Mouse (Mus musculus): ENCODE measurements around the gene Gm20388. TPM values are rescaled to one million over a fixed set of nuclear protein-coding genes. Genes with fewer than 3 reads are reported as not detected.

The Gm20388 gene
- polyA plus RNA-seq, 1 experiment from 2014 or later, result 7.4 TPM

- no peak; the same call in 1 of the 2 replicates for ATAC-seq (replicated peaks; ENCODE audit: low FRiP score)
- H3K4me2 ChIP-seq, result no peak overlapping the region
- H3K27me3 ChIP-seq, result no peaks in the 10 kb centered on the region
- no peak overlapping the region for H3K9ac ChIP-seq
- H3K36me3 ChIP-seq, result no peaks in the 10 kb centered on the region
- peaks cover 66% of the 10 kb centered on the region for H3K4me1 ChIP-seq
- H3K27ac ChIP-seq, result peak overlapping the region; percentile 34; the same call in 1 of the 2 replicates
- WGBS, result 19% methylated on average over 6 of the region's 6 CpGs
- no peak overlapping the region for H3K4me3 ChIP-seq (replicated peaks)
- no peaks in the 10 kb centered on the region for H3K9me3 ChIP-seq (replicated peaks)
Observed at GRCm38 (mm10) chr8:124284333-124284711, 4373.7 kb downstream of the Gm20388 start.

DNA sequence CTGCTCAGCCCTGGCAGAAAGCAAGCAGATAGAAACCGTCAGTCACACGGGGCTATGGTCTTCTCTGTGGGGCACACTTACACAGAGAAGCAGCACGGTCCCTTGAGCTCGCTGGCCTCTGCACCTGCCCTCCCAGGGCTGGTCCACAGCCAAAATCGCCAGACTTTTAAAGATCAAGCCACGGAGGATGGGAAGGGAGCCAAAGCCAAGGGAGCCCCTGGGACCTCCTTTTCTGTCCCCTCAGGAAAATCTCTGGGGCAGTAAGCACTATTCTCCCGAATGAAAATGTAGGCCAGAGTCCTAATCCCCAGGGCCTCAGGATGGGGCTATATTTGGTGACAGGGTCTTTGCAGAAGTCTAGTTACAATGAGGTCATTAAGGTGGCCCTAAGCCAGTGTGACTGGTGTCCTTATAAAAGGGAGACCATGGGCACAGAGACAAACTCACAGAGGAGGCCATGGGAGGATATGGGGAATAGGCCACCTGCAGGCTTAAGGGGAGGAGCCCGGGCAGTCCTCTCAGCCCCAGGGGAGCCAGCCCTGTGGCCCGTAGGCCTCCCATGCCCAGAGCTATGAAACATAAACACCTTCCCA, 4374.4 kb downstream of the Gm20388 start:
- H3K9ac ChIP-seq, result no peak overlapping the region
- ATAC-seq (replicated peaks; ENCODE audit: low FRiP score), result no peak
- H3K9me3 ChIP-seq (replicated peaks), result no peaks in the 10 kb centered on the region
- no peak overlapping the region for H3K4me2 ChIP-seq
- no peaks in the 10 kb centered on the region for H3K36me3 ChIP-seq
- 41% methylated on average over 9 of the region's 9 CpGs for WGBS
- H3K27ac ChIP-seq, result peak overlapping the region; percentile 34
- H3K4me1 ChIP-seq, result peaks cover 63% of the 10 kb centered on the region
- H3K27me3 ChIP-seq, result no peaks in the 10 kb centered on the region
- no peak overlapping the region for H3K4me3 ChIP-seq (replicated peaks)

GRCm38 (mm10) chr8:124286461-124287124, 4376.0 kb downstream of the Gm20388 start:
- Histone ChIP-seq H3K9me3 (replicated peaks) (no peaks in the 10 kb centered on the region), H3K4me2 (no peak overlapping the region), H3K27me3 (no peaks in the 10 kb centered on the region), H3K9ac (no peak overlapping the region), H3K4me1 (peaks cover 57% of the 10 kb centered on the region), H3K27ac (peak overlapping the region; percentile 45), H3K4me3 (replicated peaks) (no peak overlapping the region), H3K36me3 (no peaks in the 10 kb centered on the region)
- no peak for ATAC-seq (replicated peaks; ENCODE audit: low FRiP score)
- WGBS, result 57% methylated on average over 4 of the region's 4 CpGs

GRCm38 (mm10) chr8:124288215-124288864, 4377.7 kb downstream of the Gm20388 start:
- H3K27ac ChIP-seq, result no peak overlapping the region
- H3K9ac ChIP-seq, result no peak overlapping the region
- H3K4me1 ChIP-seq, result peaks cover 40% of the 10 kb centered on the region
- H3K36me3 ChIP-seq, result no peaks in the 10 kb centered on the region
- no peak for ATAC-seq (replicated peaks; ENCODE audit: low FRiP score)
- WGBS, result 78% methylated on average over 4 of the region's 4 CpGs
- H3K27me3 ChIP-seq, result no peaks in the 10 kb centered on the region
- H3K9me3 ChIP-seq (replicated peaks), result no peaks in the 10 kb centered on the region
- H3K4me2 ChIP-seq, result no peak overlapping the region
- no peak overlapping the region for H3K4me3 ChIP-seq (replicated peaks)

DNA sequence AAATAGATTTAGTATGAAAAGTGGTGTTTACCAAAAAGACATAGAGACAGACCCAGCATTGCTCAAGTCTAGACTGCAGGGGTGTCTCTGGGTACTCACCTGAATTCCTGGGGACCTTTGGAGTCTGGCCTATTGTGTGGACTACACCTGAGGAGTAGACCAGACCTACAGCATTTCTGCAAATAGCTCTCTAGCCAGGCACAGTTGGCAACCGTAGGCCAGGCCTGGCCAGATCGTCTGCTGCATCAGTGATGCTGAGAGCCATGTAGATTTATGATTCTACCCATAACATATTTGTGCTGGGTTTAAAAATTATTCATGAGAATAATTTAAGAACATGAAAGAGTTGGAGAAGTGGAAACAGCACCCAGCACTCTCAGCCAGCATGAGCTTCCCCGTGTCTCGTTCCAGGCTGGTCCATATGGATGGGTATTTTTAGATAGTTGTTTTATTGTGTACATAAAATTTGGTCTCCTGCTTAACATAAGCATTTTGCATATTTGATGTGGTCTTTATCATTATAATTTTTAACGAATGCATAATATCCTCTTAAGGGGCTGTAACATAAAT, 4378.9 kb downstream of the Gm20388 start:
- Histone ChIP-seq H3K9ac (no peak overlapping the region), H3K4me1 (peaks cover 34% of the 10 kb centered on the region), H3K4me3 (replicated peaks) (no peak overlapping the region), H3K36me3 (no peaks in the 10 kb centered on the region), H3K27ac (no peak overlapping the region), H3K27me3 (no peaks in the 10 kb centered on the region), H3K9me3 (replicated peaks) (no peaks in the 10 kb centered on the region), H3K4me2 (no peak overlapping the region)
- ATAC-seq (replicated peaks; ENCODE audit: low FRiP score), result no peak
- WGBS, result 89% methylated on average over 5 of the region's 5 CpGs

GRCm38 (mm10) chr8:124290911-124291691, 4380.5 kb downstream of the Gm20388 start:
- 90% methylated on average over 9 of the region's 9 CpGs for WGBS
- Histone ChIP-seq H3K9ac (no peak overlapping the region; the same call in 1 of the 2 replicates), H3K4me2 (no peak overlapping the region), H3K4me3 (replicated peaks) (no peak overlapping the region), H3K4me1 (peaks cover 27% of the 10 kb centered on the region), H3K27me3 (no peaks in the 10 kb centered on the region), H3K36me3 (no peaks in the 10 kb centered on the region), H3K27ac (no peak overlapping the region), H3K9me3 (replicated peaks) (no peaks in the 10 kb centered on the region)
- no peak for ATAC-seq (replicated peaks; ENCODE audit: low FRiP score)

DNA sequence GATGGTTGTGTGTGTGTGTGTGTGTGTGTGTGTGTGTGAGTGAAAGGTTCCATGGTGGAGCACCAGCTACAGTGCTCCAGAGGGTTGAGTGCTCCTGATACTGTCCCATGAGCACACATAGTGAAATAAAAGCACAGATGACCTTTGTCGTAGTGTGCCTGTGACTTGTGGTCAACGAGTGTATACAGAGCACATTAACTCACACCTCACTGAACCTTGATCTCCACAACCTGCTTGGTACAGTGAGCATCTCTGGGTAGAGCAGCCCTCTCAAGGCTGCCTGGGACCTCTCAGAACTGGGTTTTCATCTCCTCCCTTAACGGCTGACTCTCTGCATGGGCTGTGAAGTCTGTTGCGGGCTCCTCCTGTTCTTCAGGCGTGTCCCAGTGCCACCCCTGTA, 4381.1 kb downstream of the Gm20388 start:
- 0 out of 2 replicates have a peak, but pooled peaks have one; percentile 52 for ATAC-seq (replicated peaks; ENCODE audit: low FRiP score)
- Histone ChIP-seq H3K36me3 (no peaks in the 10 kb centered on the region; the same call in 1 of the 2 replicates), H3K27me3 (no peaks in the 10 kb centered on the region), H3K27ac (no peak overlapping the region), H3K4me2 (no peak overlapping the region), H3K9ac (no peak overlapping the region), H3K4me3 (replicated peaks) (no peak overlapping the region), H3K9me3 (replicated peaks) (no peaks in the 10 kb centered on the region), H3K4me1 (peaks cover 21% of the 10 kb centered on the region)
- 83% methylated on average over 5 of the region's 5 CpGs for WGBS

DNA sequence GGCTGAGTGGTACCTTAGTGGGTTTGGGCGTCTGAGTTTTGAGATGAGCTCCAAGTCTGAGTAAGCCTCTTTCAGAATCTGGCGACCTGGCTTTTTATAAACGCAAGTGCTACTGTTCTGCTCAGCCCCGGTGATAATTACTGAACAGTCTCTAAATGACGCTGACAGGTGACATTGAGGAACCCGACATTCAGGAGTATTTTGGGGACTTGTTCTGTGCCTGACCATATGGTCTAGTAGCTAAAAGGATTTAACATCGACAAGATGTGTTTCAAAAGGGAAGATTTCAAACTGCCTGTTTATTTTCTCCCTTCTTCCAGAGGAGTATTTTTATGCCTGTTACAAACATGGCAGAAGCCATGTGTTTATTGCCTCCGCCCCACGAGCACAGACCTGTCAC, 4382.3 kb downstream of the Gm20388 start:
- Histone ChIP-seq H3K27ac (no peak overlapping the region), H3K36me3 (no peaks in the 10 kb centered on the region; the same call in 1 of the 2 replicates), H3K9ac (no peak overlapping the region), H3K9me3 (replicated peaks) (no peaks in the 10 kb centered on the region), H3K27me3 (no peaks in the 10 kb centered on the region), H3K4me3 (replicated peaks) (no peak overlapping the region), H3K4me1 (peaks cover 15% of the 10 kb centered on the region), H3K4me2 (no peak overlapping the region)
- 82% methylated on average over 9 of the region's 9 CpGs for WGBS
- ATAC-seq (replicated peaks; ENCODE audit: low FRiP score), result no peak

- WGBS, result 47% methylated on average over 6 of the region's 6 CpGs
- no peak overlapping the region for H3K4me2 ChIP-seq
- H3K4me3 ChIP-seq (replicated peaks), result no peak overlapping the region
- H3K9ac ChIP-seq, result no peak overlapping the region
- peak overlapping the region; percentile 32; the same call in 1 of the 2 replicates for H3K27ac ChIP-seq
- ATAC-seq (replicated peaks; ENCODE audit: low FRiP score), result no peak
- peaks cover 15% of the 10 kb centered on the region for H3K4me1 ChIP-seq
- no peaks in the 10 kb centered on the region; the same call in 1 of the 2 replicates for H3K36me3 ChIP-seq
- no peaks in the 10 kb centered on the region for H3K27me3 ChIP-seq
- no peaks in the 10 kb centered on the region for H3K9me3 ChIP-seq (replicated peaks)
Observed at GRCm38 (mm10) chr8:124294425-124294824, 4383.8 kb downstream of the Gm20388 start.

DNA sequence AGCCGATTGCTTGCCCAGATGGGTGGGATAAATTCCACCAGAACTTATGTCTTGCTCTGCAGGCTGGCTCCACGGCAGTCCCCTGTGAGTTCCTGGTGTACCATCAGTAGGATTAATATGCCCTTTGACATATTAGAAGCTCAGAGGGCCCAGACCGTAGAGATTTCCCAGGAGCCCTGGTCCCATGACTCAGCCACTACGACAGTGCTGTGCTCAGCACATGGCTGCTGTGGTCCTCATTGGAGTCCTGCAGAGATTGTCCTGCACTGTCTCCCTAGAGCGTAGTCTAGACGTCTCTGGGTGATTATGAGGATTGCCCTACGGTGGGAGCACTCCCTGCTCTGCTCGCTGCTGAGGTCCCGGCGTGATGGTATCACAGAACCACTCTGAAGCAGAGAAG, 4384.3 kb downstream of the Gm20388 start:
- H3K9ac ChIP-seq, result no peak overlapping the region
- H3K4me1 ChIP-seq, result peaks cover 15% of the 10 kb centered on the region
- no peak for ATAC-seq (replicated peaks; ENCODE audit: low FRiP score)
- H3K9me3 ChIP-seq (replicated peaks), result no peaks in the 10 kb centered on the region
- 46% methylated on average over 10 of the region's 10 CpGs for WGBS
- H3K4me3 ChIP-seq (replicated peaks), result no peak overlapping the region
- peak overlapping the region; percentile 32; the same call in 1 of the 2 replicates for H3K27ac ChIP-seq
- no peaks in the 10 kb centered on the region for H3K27me3 ChIP-seq
- no peak overlapping the region for H3K4me2 ChIP-seq
- no peaks in the 10 kb centered on the region; the same call in 1 of the 2 replicates for H3K36me3 ChIP-seq

GRCm38 (mm10) chr8:124295357-124295756, 4384.7 kb downstream of the Gm20388 start:
- H3K27me3 ChIP-seq, result no peaks in the 10 kb centered on the region
- no peak overlapping the region for H3K27ac ChIP-seq
- H3K9ac ChIP-seq, result no peak overlapping the region
- 57% methylated on average over 6 of the region's 6 CpGs for WGBS
- no peaks in the 10 kb centered on the region; the same call in 1 of the 2 replicates for H3K36me3 ChIP-seq
- no peak overlapping the region for H3K4me2 ChIP-seq
- H3K4me1 ChIP-seq, result peaks cover 15% of the 10 kb centered on the region
- ATAC-seq (replicated peaks; ENCODE audit: low FRiP score), result no peak
- H3K9me3 ChIP-seq (replicated peaks), result no peaks in the 10 kb centered on the region
- no peak overlapping the region for H3K4me3 ChIP-seq (replicated peaks)
